Mouse (Mus musculus) forebrain, embryonic 14.5 days (tissue): ENCODE results near the gene Sult2b1. TPM values are rescaled to one million over a fixed set of nuclear protein-coding genes. Genes with fewer than 3 reads are reported as not detected.

Experiments used
- ATAC-seq: fragments of 200-750 bp; cut with Nextera tagmentation; 2 replicates; pipeline ENCODE4 v1.8.0; 2017; ENCODE audit warnings: mild to moderate bottlenecking, moderate library complexity
- DNase-seq: peaks from one replicate; pipeline ENCODE4 v3.0.0-alpha.2; 2015; ENCODE audit warnings: low spot score
- H3K27ac ChIP-seq: fragments of 300-500 bp; sonication (generic); 2 replicates; pipeline ENCODE4 v1.5.1; 2014; ENCODE audit warnings: low read depth, mild to moderate bottlenecking, control low read depth, low read length, moderate library complexity
- H3K27me3 ChIP-seq: fragments of 300-500 bp; sonication (generic); replicated peaks from 2 replicates; pipeline ENCODE4 v1.6.1; 2014; ENCODE audit warnings: low read length, control low read depth, mixed read lengths; ENCODE audit not compliant: control insufficient read depth, insufficient read depth
- H3K36me3 ChIP-seq: fragments of 300-500 bp; sonication (generic); 2 replicates; pipeline ENCODE4 v1.6.1; 2014; ENCODE audit warnings: low read length, control low read depth; ENCODE audit not compliant: control insufficient read depth, insufficient read depth
- H3K4me1 ChIP-seq: fragments of 300-500 bp; sonication (generic); 2 replicates; pipeline ENCODE4 v1.6.1; 2014; ENCODE audit warnings: antibody characterized with exemption, low read length, control low read depth; ENCODE audit not compliant: control insufficient read depth, insufficient read depth
- H3K4me2 ChIP-seq: fragments of 300-500 bp; sonication (generic); 2 replicates; pipeline ENCODE4 v1.6.1; 2014; ENCODE audit warnings: mild to moderate bottlenecking, control low read depth, low read length
- H3K4me3 ChIP-seq: fragments of 300-500 bp; sonication (generic); 2 replicates; pipeline ENCODE4 v1.5.1; 2014; ENCODE audit warnings: low read depth, low read length, control low read depth
- H3K9ac ChIP-seq: fragments of 300-500 bp; sonication (generic); 2 replicates; pipeline ENCODE4 v1.6.1; 2014; ENCODE audit warnings: mild to moderate bottlenecking, low read length, control low read depth, moderate library complexity
- H3K9me3 ChIP-seq: fragments of 300-500 bp; sonication (generic); replicated peaks from 2 replicates; pipeline ENCODE4 v1.6.1; 2016; ENCODE audit warnings: low read length, control low read depth, mixed read lengths; ENCODE audit not compliant: control insufficient read depth
- WGBS: fragments of 180-500 bp; shearing (Covaris S2); extraction: QIAGEN DNeasy Blood & Tissue Kit; methylation state at CpG from one replicate; pipeline ENCODE4 v1.1.7; 2014; 5-methylcytosine and 5-hydroxymethylcytosine counted together
- polyA plus RNA-seq: library from polyadenylated mRNA; unstranded; fragments of >200 nt; fragmentation: Nextera tagmentation; extraction: Ambion mirVana; gene quantifications from 2 replicates; pipeline ENCODE4 v1.2.1, GENCODE M21; 2014

The Sult2b1 gene
- polyA plus RNA-seq, 1 experiment from 2014 or later = 4.0 TPM

- no peak overlapping the region for H3K4me3 ChIP-seq
- H3K9ac ChIP-seq = no peak overlapping the region
- no peaks in the 10 kb centered on the region for H3K36me3 ChIP-seq
- no peaks in the 10 kb centered on the region for H3K27me3 ChIP-seq
- WGBS = 89% methylated on average over 7 of the region's 7 CpGs
- no peaks in the 10 kb centered on the region for H3K9me3 ChIP-seq
- no peaks in the 10 kb centered on the region for H3K4me1 ChIP-seq
- no peak overlapping the region for H3K4me2 ChIP-seq
- DNase-seq (no peak), ATAC-seq (no peak)
- H3K27ac ChIP-seq = no peak overlapping the region
Observed at GRCm38 (mm10) chr7:45748110-45748509, 36.4 kb downstream of the Sult2b1 start.

GRCm38 (mm10) chr7:45747450-45747849 lies 37.0 kb downstream of the Sult2b1 start:
- H3K36me3 ChIP-seq = no peaks in the 10 kb centered on the region
- no peaks in the 10 kb centered on the region for H3K27me3 ChIP-seq
- no peak overlapping the region for H3K9ac ChIP-seq
- no peak for ATAC-seq
- 82% methylated on average over 5 of the region's 5 CpGs for WGBS
- H3K4me2 ChIP-seq = no peak overlapping the region
- no peak overlapping the region for H3K27ac ChIP-seq
- no peaks in the 10 kb centered on the region for H3K9me3 ChIP-seq
- DNase-seq = no peak
- no peaks in the 10 kb centered on the region for H3K4me1 ChIP-seq
- H3K4me3 ChIP-seq = no peak overlapping the region

GRCm38 (mm10) chr7:45746518-45746917 lies 38.0 kb downstream of the Sult2b1 start:
- no peak for ATAC-seq
- H3K27ac ChIP-seq = no peak overlapping the region
- no peak overlapping the region for H3K9ac ChIP-seq
- no peak for DNase-seq
- no peaks in the 10 kb centered on the region for H3K9me3 ChIP-seq
- H3K4me3 ChIP-seq = no peak overlapping the region
- H3K27me3 ChIP-seq = no peaks in the 10 kb centered on the region
- H3K4me2 ChIP-seq = no peak overlapping the region
- WGBS = 66% methylated on average over 6 of the region's 6 CpGs
- no peaks in the 10 kb centered on the region for H3K4me1 ChIP-seq
- H3K36me3 ChIP-seq = no peaks in the 10 kb centered on the region

GRCm38 (mm10) chr7:45744387-45744786 lies 40.1 kb downstream of the Sult2b1 start:
- Histone ChIP-seq H3K9ac (no peak overlapping the region), H3K27me3 (no peaks in the 10 kb centered on the region), H3K4me2 (no peak overlapping the region), H3K27ac (no peak overlapping the region), H3K4me3 (no peak overlapping the region), H3K36me3 (no peaks in the 10 kb centered on the region), H3K4me1 (no peaks in the 10 kb centered on the region), H3K9me3 (no peaks in the 10 kb centered on the region)
- ATAC-seq (no peak), DNase-seq (peak; percentile 44)
- WGBS = 31% methylated on average over 2 of the region's 2 CpGs

- Histone ChIP-seq H3K9me3 (no peaks in the 10 kb centered on the region), H3K36me3 (no peaks in the 10 kb centered on the region), H3K27ac (no peak overlapping the region), H3K4me2 (no peak overlapping the region), H3K4me3 (no peak overlapping the region), H3K4me1 (no peaks in the 10 kb centered on the region), H3K9ac (no peak overlapping the region), H3K27me3 (no peaks in the 10 kb centered on the region)
- no peak for DNase-seq
- ATAC-seq = no peak
- WGBS = 37% methylated on average over 19 of the region's 19 CpGs
Observed at GRCm38 (mm10) chr7:45742338-45742737, 42.1 kb downstream of the Sult2b1 start.

- WGBS = 36% methylated on average over 11 of the region's 11 CpGs
- Histone ChIP-seq H3K27ac (no peak overlapping the region), H3K4me2 (no peak overlapping the region), H3K9me3 (no peaks in the 10 kb centered on the region), H3K4me3 (no peak overlapping the region), H3K27me3 (no peaks in the 10 kb centered on the region), H3K36me3 (no peaks in the 10 kb centered on the region), H3K9ac (no peak overlapping the region), H3K4me1 (no peaks in the 10 kb centered on the region)
- DNase-seq = no peak
- no peak for ATAC-seq
Observed at GRCm38 (mm10) chr7:45741777-45742176, 42.7 kb downstream of the Sult2b1 start.

- no peaks in the 10 kb centered on the region for H3K27me3 ChIP-seq
- no peak overlapping the region for H3K4me2 ChIP-seq
- H3K4me3 ChIP-seq = no peak overlapping the region
- H3K36me3 ChIP-seq = no peaks in the 10 kb centered on the region
- DNase-seq = no peak
- no peak overlapping the region for H3K9ac ChIP-seq
- no peak for ATAC-seq
- 85% methylated on average over 12 of the region's 12 CpGs for WGBS
- H3K9me3 ChIP-seq = no peaks in the 10 kb centered on the region
- no peak overlapping the region for H3K27ac ChIP-seq
- H3K4me1 ChIP-seq = no peaks in the 10 kb centered on the region
Observed at GRCm38 (mm10) chr7:45741308-45741707, 43.2 kb downstream of the Sult2b1 start.

- DNase-seq (no peak), ATAC-seq (no peak)
- Histone ChIP-seq H3K27ac (no peak overlapping the region), H3K9ac (no peak overlapping the region), H3K4me3 (no peak overlapping the region), H3K4me2 (no peak overlapping the region), H3K9me3 (no peaks in the 10 kb centered on the region), H3K4me1 (no peaks in the 10 kb centered on the region), H3K36me3 (no peaks in the 10 kb centered on the region), H3K27me3 (no peaks in the 10 kb centered on the region)
- WGBS = 69% methylated on average over 10 of the region's 10 CpGs
Observed at GRCm38 (mm10) chr7:45739820-45740219, 44.6 kb downstream of the Sult2b1 start.

GRCm38 (mm10) chr7:45739162-45739763 lies 45.2 kb downstream of the Sult2b1 start:
- Histone ChIP-seq H3K4me3 (no peak overlapping the region), H3K36me3 (no peaks in the 10 kb centered on the region), H3K4me1 (no peaks in the 10 kb centered on the region), H3K4me2 (no peak overlapping the region), H3K9ac (no peak overlapping the region), H3K27ac (no peak overlapping the region), H3K9me3 (no peaks in the 10 kb centered on the region), H3K27me3 (no peaks in the 10 kb centered on the region)
- DNase-seq (peak; percentile 94), ATAC-seq (peak; percentile 92)
- WGBS = 7% methylated on average over 9 of the region's 9 CpGs
